Mouse (Mus musculus): ENCODE data around the gene Slc4a11.
"Not testable (repeated sequence)": the region's sequence is repeated elsewhere in the genome, so short reads cannot be mapped to it uniquely, and the experiment has no call there.

The Slc4a11 gene

GRCm38 (mm10) chr2:130679899-130680298 lies 17.4 kb downstream of the Slc4a11 start:
- DNase-seq (ENCODE audit: low read depth in 2 of 2, low spot score in 2 of 2), result no peak

- no peak for DNase-seq (ENCODE audit: low read depth in 2 of 2, low spot score in 2 of 2)
Measured at GRCm38 (mm10) chr2:130679154-130679553, 18.2 kb downstream of the Slc4a11 start.

GRCm38 (mm10) chr2:130677211-130677610 lies 20.1 kb downstream of the Slc4a11 start:
- no peak for DNase-seq (ENCODE audit: low read depth in 2 of 2, low spot score in 2 of 2)

- DNase-seq (ENCODE audit: low read depth in 2 of 2, low spot score in 2 of 2), result peak; percentile 75 to 79
Measured at GRCm38 (mm10) chr2:130667559-130667958, 29.8 kb downstream of the Slc4a11 start, which contains the start of gene Itpa. Gene Itpa, plus strand, starts transcription at chr2:130667610.

GRCm38 (mm10) chr2:130664102-130664701 lies 33.1 kb downstream of the Slc4a11 start, which contains the start of gene Ddrgk1:
Gene Ddrgk1, minus strand, starts transcription at chr2:130664659.
- peak; percentile 73 to 79 for DNase-seq (ENCODE audit: low read depth in 2 of 2, low spot score in 2 of 2)

- no peak for DNase-seq (ENCODE audit: low read depth in 2 of 2, low spot score in 2 of 2)
Measured at GRCm38 (mm10) chr2:130663342-130663741, 34.0 kb downstream of the Slc4a11 start.

- DNase-seq (ENCODE audit: low read depth in 2 of 2, low spot score in 2 of 2), result no peak
Measured at GRCm38 (mm10) chr2:130658530-130658929, 38.8 kb downstream of the Slc4a11 start.

- no peak for DNase-seq (ENCODE audit: low read depth in 2 of 2, low spot score in 2 of 2)
Measured at GRCm38 (mm10) chr2:130657541-130657940, 39.8 kb downstream of the Slc4a11 start.

- no peak for DNase-seq (ENCODE audit: low read depth in 2 of 2, low spot score in 2 of 2)
Measured at GRCm38 (mm10) chr2:130656536-130656935, 40.8 kb downstream of the Slc4a11 start.

GRCm38 (mm10) chr2:130655660-130656339 lies 41.5 kb downstream of the Slc4a11 start:
- DNase-seq (ENCODE audit: low read depth in 2 of 2, low spot score in 2 of 2), result no peak

GRCm38 (mm10) chr2:130653760-130654159 lies 43.6 kb downstream of the Slc4a11 start:
- no peak for DNase-seq (ENCODE audit: low read depth in 2 of 2, low spot score in 2 of 2)

GRCm38 (mm10) chr2:130653303-130653702 lies 44.0 kb downstream of the Slc4a11 start:
- no peak for DNase-seq (ENCODE audit: low read depth in 2 of 2, low spot score in 2 of 2)

GRCm38 (mm10) chr2:130649028-130649427 lies 48.3 kb downstream of the Slc4a11 start:
- not testable (repeated sequence) for DNase-seq (ENCODE audit: low read depth in 2 of 2, low spot score in 2 of 2)

- DNase-seq (ENCODE audit: low read depth in 2 of 2, low spot score in 2 of 2), result no peak
Measured at GRCm38 (mm10) chr2:130645198-130645597, 52.1 kb downstream of the Slc4a11 start.

GRCm38 (mm10) chr2:130642684-130643369 lies 54.5 kb downstream of the Slc4a11 start, which contains the start of gene Lzts3:
Gene Lzts3, minus strand, starts transcription at chr2:130642803.
- peak; percentile 74 to 78 for DNase-seq (ENCODE audit: low read depth in 2 of 2, low spot score in 2 of 2)

- DNase-seq (ENCODE audit: low read depth in 2 of 2, low spot score in 2 of 2), result no peak
Measured at GRCm38 (mm10) chr2:130642197-130642660, 55.1 kb downstream of the Slc4a11 start.

GRCm38 (mm10) chr2:130641351-130642025 lies 55.8 kb downstream of the Slc4a11 start:
- DNase-seq (ENCODE audit: low read depth in 2 of 2, low spot score in 2 of 2), result no peak

- DNase-seq (ENCODE audit: low read depth in 2 of 2, low spot score in 2 of 2), result no peak
Measured at GRCm38 (mm10) chr2:130639276-130639675, 58.0 kb downstream of the Slc4a11 start.

GRCm38 (mm10) chr2:130638101-130638611 lies 59.2 kb downstream of the Slc4a11 start:
- DNase-seq (ENCODE audit: low read depth in 2 of 2, low spot score in 2 of 2), result no peak

GRCm38 (mm10) chr2:130635847-130636246 lies 61.5 kb downstream of the Slc4a11 start:
- no peak for DNase-seq (ENCODE audit: low read depth in 2 of 2, low spot score in 2 of 2)
